Mouse (Mus musculus) neural tube, embryonic 10.5 days (tissue): Measurements from ENCODE around the gene Btrc.
"Not testable (repeated sequence)": the region's sequence is repeated elsewhere in the genome, so short reads cannot be mapped to it uniquely, and the experiment has no call there.

Experiments used
- DNase-seq: peaks from one replicate; pipeline ENCODE4 v3.0.0-alpha.2; 2017; ENCODE audit warnings: low spot score; ENCODE audit errors: extremely low spot score

The Btrc gene

GRCm38 (mm10) chr19:45530200-45530995 lies 166.9 kb downstream of the Btrc start:
- DNase-seq, result no peak

- no peak for DNase-seq
These were observed 168.0 kb downstream of the Btrc start for GRCm38 (mm10) chr19:45531554-45531953.

- no peak for DNase-seq
These were observed 170.1 kb downstream of the Btrc start for GRCm38 (mm10) chr19:45533617-45534016.

GRCm38 (mm10) chr19:45535214-45535735 lies 171.7 kb downstream of the Btrc start:
- no peak for DNase-seq

- DNase-seq, result no peak
These were observed 172.4 kb downstream of the Btrc start for GRCm38 (mm10) chr19:45535929-45536328.

GRCm38 (mm10) chr19:45537505-45537904 lies 174.0 kb downstream of the Btrc start:
- no peak for DNase-seq

GRCm38 (mm10) chr19:45540657-45541408 lies 177.3 kb downstream of the Btrc start:
- DNase-seq, result no peak

GRCm38 (mm10) chr19:45541409-45542041 lies 178.0 kb downstream of the Btrc start:
- peak; percentile 79 for DNase-seq

GRCm38 (mm10) chr19:45542061-45542460 lies 178.5 kb downstream of the Btrc start:
- DNase-seq, result no peak

- peak; percentile 50 for DNase-seq
These were observed 180.8 kb downstream of the Btrc start for GRCm38 (mm10) chr19:45544152-45544924.

- DNase-seq, result peak; percentile 84
These were observed 181.4 kb downstream of the Btrc start for GRCm38 (mm10) chr19:45544925-45545321.

GRCm38 (mm10) chr19:45548196-45548595 lies 184.7 kb downstream of the Btrc start:
- not testable (repeated sequence) for DNase-seq

- no peak for DNase-seq
These were observed 185.8 kb downstream of the Btrc start for GRCm38 (mm10) chr19:45549128-45549915.

- DNase-seq, result no peak
These were observed 186.4 kb downstream of the Btrc start for GRCm38 (mm10) chr19:45549948-45550347.

- DNase-seq, result no peak
These were observed 188.7 kb downstream of the Btrc start for GRCm38 (mm10) chr19:45552187-45552586.

- no peak for DNase-seq
These were observed 190.6 kb downstream of the Btrc start for GRCm38 (mm10) chr19:45554136-45554535.

- DNase-seq, result peak; percentile 90
These were observed 196.8 kb downstream of the Btrc start, which contains the start of the genes Poll and Gm17018 for GRCm38 (mm10) chr19:45560153-45560890. Gene Poll, minus strand, starts transcription at chr19:45560531. Gene Gm17018, plus strand, starts transcription at chr19:45560615.

- DNase-seq, result no peak
These were observed 202.6 kb downstream of the Btrc start for GRCm38 (mm10) chr19:45565925-45566715.

- no peak for DNase-seq
These were observed 203.8 kb downstream of the Btrc start for GRCm38 (mm10) chr19:45567367-45567766.
